Mouse (Mus musculus): ENCODE data around the gene Syne4.

- TF ChIP-seq CTCF (IDR thresholded peaks at IDR 0.05; ENCODE audit: low read depth, low read length): no peak
- no peak for TF ChIP-seq GATA1 (IDR thresholded peaks at IDR 0.05; ENCODE audit: borderline replicate concordance, low read length)
- TF ChIP-seq POLR2AphosphoS5 (IDR thresholded peaks at IDR 0.05; ENCODE audit: insufficient replicate concordance, low read depth, low read length): no peak
- TF ChIP-seq GATA2 (IDR thresholded peaks at IDR 0.05; ENCODE audit: borderline replicate concordance, low read depth, low read length): no peak
- TF ChIP-seq TAL1 (conservative IDR thresholded peaks at IDR 0.05; ENCODE audit: low read depth, low read length): no peak
Measured at GRCm38 (mm10) chr7:30315559-30316529, 1.2 kb downstream of the Syne4 start.

Data from G1E (cell line).